20 mouse cellular contexts compared by ENCODE assay signal in genomic region chr5:124621362-124621761, GRCm38 (mm10). TPM values are rescaled to one million over a fixed set of nuclear protein-coding genes. Genes with fewer than 3 reads are reported as not detected.
DNase-seq lines count a peak whose midpoint lies in the region; ATAC-seq and TF ChIP-seq lines count a peak whose summit lies in the region.
"Had no signal": no experiment of that assay in that cellular context is flagged by ENCODE, and none has a peak within 500 bp of the region (broad histone marks: within the 10 kb centered on the region; RNA-seq: fewer than 3 reads in every experiment).

No protein-coding gene starts in this region.

- peak; percentile 92 for DNase-seq in heart, adult 11 months
- no peak for DNase-seq in heart, postnatal 25 days (ENCODE audit: low spot score)
- DNase-seq in midbrain, postnatal 0 days (ENCODE audit: low spot score) = peak; percentile 8
- DNase-seq in midbrain, embryonic 10.5 days (ENCODE audit: low spot score) = no peak
- peak; percentile 19 for DNase-seq in telencephalon, adult 2 months (ENCODE audit: low read depth, low spot score)
- no peak for DNase-seq in cerebellum, adult 11 months
- DNase-seq: cerebellum, adult 9-11 months; embryo, embryonic 11 days; gastrocnemius, postnatal 25 days; heart, postnatal 10 days; left cerebral cortex, postnatal 4 days; lung, adult 18-20 months; lung, postnatal 4 days had no signal

- no peak overlapping the region for H3K9ac ChIP-seq in midbrain, postnatal 0 days (replicated peaks; ENCODE audit: low read length, poor library complexity, severe bottlenecking)
- H3K9ac ChIP-seq: forebrain, embryonic 13.5 days; hindbrain, embryonic 14.5 days had no signal

- peaks cover 27% of the 10 kb centered on the region for H3K36me3 ChIP-seq in midbrain, postnatal 0 days (ENCODE audit: insufficient read depth, low read length)
- peaks cover 52% of the 10 kb centered on the region for H3K36me3 ChIP-seq in midbrain, embryonic 10.5 days

- no peak for ATAC-seq in midbrain, postnatal 0 days (ENCODE audit: low FRiP score)
- peak; percentile 60 for ATAC-seq in common myeloid progenitor, adult 5-6 weeks (replicated peaks; ENCODE audit: low read depth, poor library complexity, severe bottlenecking)
- ATAC-seq: forebrain, embryonic 13.5 days; intestine, postnatal 0 days; midbrain, embryonic 13.5 days had no signal

- H3K4me3 ChIP-seq in midbrain, postnatal 0 days (ENCODE audit: low read depth, low read length) = no peak overlapping the region
- H3K4me3 ChIP-seq in midbrain, embryonic 10.5 days = no peak overlapping the region
- H3K4me3 ChIP-seq: forebrain, embryonic 13.5 days; heart, embryonic 10.5 days; midbrain, embryonic 13.5 days had no signal

- 53% methylated on average over 13 of the region's 13 CpGs for WGBS in midbrain, postnatal 0 days
- 74% methylated on average over 13 of the region's 13 CpGs for WGBS in midbrain, embryonic 10.5 days

- TF ChIP-seq CTCF in midbrain, postnatal 0 days (IDR thresholded peaks at IDR 0.05) = no peak

- no peak overlapping the region for H3K4me2 ChIP-seq in midbrain, postnatal 0 days (ENCODE audit: low read depth, low read length, poor library complexity, severe bottlenecking)
- H3K4me2 ChIP-seq: forebrain, embryonic 13.5 days; hindbrain, embryonic 14.5 days; midbrain, embryonic 13.5 days had no signal

- H3K9me3 ChIP-seq in midbrain, postnatal 0 days (ENCODE audit: low read length) = no peaks in the 10 kb centered on the region
- H3K9me3 ChIP-seq in midbrain, embryonic 10.5 days (replicated peaks) = no peaks in the 10 kb centered on the region
- H3K9me3 ChIP-seq: forebrain, embryonic 13.5 days; heart, embryonic 10.5 days; midbrain, embryonic 13.5 days had no signal

- no peaks in the 10 kb centered on the region for H3K4me1 ChIP-seq in midbrain, postnatal 0 days (ENCODE audit: insufficient read depth, low read length)
- H3K4me1 ChIP-seq in midbrain, embryonic 10.5 days = no peaks in the 10 kb centered on the region
- H3K4me1 ChIP-seq: forebrain, embryonic 13.5 days; heart, embryonic 10.5 days; midbrain, embryonic 13.5 days had no signal

- H3K27me3 ChIP-seq in midbrain, postnatal 0 days (ENCODE audit: insufficient read depth, low read length) = no peaks in the 10 kb centered on the region
- H3K27me3 ChIP-seq in midbrain, embryonic 10.5 days (ENCODE audit: low read depth, poor library complexity, severe bottlenecking) = no peaks in the 10 kb centered on the region
- H3K27me3 ChIP-seq: forebrain, embryonic 13.5 days; midbrain, embryonic 13.5 days had no signal

- H3K27ac ChIP-seq in midbrain, postnatal 0 days (ENCODE audit: low read depth, low read length) = no peak overlapping the region
- no peak overlapping the region for H3K27ac ChIP-seq in midbrain, embryonic 10.5 days (replicated peaks)
- H3K27ac ChIP-seq: forebrain, embryonic 13.5 days; heart, embryonic 10.5 days; hindbrain, embryonic 14.5 days; kidney, postnatal 0 days; midbrain, embryonic 13.5 days had no signal

- intact Hi-C loops in heart, postnatal 25 days (cut with DNase I) = no loop called here

RNA-seq across cellular contexts. Expression of gene Atp6v0a2, which starts 7.0 kb away (rescaled TPM):
- 10 to 100 TPM; 52.2 to 52.3 TPM for total RNA-seq in heart, postnatal 25 days (2021)
- 20.7 and 24.8 TPM in 2 replicates for total RNA-seq in midbrain, postnatal 0 days (2014; rRNA removed)
- 23.9 and 25.5 TPM in 2 replicates for polyA plus RNA-seq in midbrain, postnatal 0 days (2015; fragmentation: Nextera tagmentation; extraction: Ambion mirVana)
- polyA plus RNA-seq in midbrain, embryonic 10.5 days (2016; fragmentation: Nextera tagmentation; extraction: Ambion mirVana) = 46.6 and 53.4 TPM in 2 replicates
- total RNA-seq in common myeloid progenitor, adult 5-6 weeks (2017) = 19.4 and 23.0 TPM in 2 replicates

RNA-seq across cellular contexts. Expression of gene Gtf2h3, which starts 42.4 kb away (rescaled TPM):
- 10 to 100 TPM; 19.8 to 22.6 TPM for total RNA-seq in heart, postnatal 25 days (2021)
- total RNA-seq in midbrain, postnatal 0 days (2014; rRNA removed) = 26.9 and 30.4 TPM in 2 replicates
- polyA plus RNA-seq in midbrain, postnatal 0 days (2015; fragmentation: Nextera tagmentation; extraction: Ambion mirVana) = 24.6 and 27.1 TPM in 2 replicates
- 96.4 and 98.9 TPM in 2 replicates for polyA plus RNA-seq in midbrain, embryonic 10.5 days (2016; fragmentation: Nextera tagmentation; extraction: Ambion mirVana)
- 33.8 and 39.2 TPM in 2 replicates for total RNA-seq in common myeloid progenitor, adult 5-6 weeks (2017)

RNA-seq across cellular contexts. Expression of gene Eif2b1, which starts 42.4 kb away (rescaled TPM):
- total RNA-seq in heart, postnatal 25 days (2021) = 10 to 100 TPM; 27.8 to 33.3 TPM
- total RNA-seq in midbrain, postnatal 0 days (2014; rRNA removed) = 38.4 and 40.2 TPM in 2 replicates
- polyA plus RNA-seq in midbrain, postnatal 0 days (2015; fragmentation: Nextera tagmentation; extraction: Ambion mirVana) = 55.2 and 61.9 TPM in 2 replicates
- polyA plus RNA-seq in midbrain, embryonic 10.5 days (2016; fragmentation: Nextera tagmentation; extraction: Ambion mirVana) = 86.7 and 86.9 TPM in 2 replicates
- 37.9 and 61.6 TPM in 2 replicates for total RNA-seq in common myeloid progenitor, adult 5-6 weeks (2017)

Comparison
In these comparisons a context has a peak if more than half of its experiments do, and no peak if none do; other contexts are left out.
1. DNase-seq: peak in heart, adult 11 months (single experiment), midbrain, postnatal 0 days (single experiment) and telencephalon, adult 2 months (single experiment); none in heart, postnatal 25 days (single experiment), midbrain, embryonic 10.5 days (single experiment) and cerebellum, adult 11 months (single experiment).